ENCODE assay signal across 8 mouse cellular contexts in genomic region chr1:164315266-164315665, GRCm38 (mm10). TPM values are rescaled to one million over a fixed set of nuclear protein-coding genes. Genes with fewer than 3 reads are reported as not detected.
DNase-seq lines count a peak whose midpoint lies in the region; ATAC-seq lines count a peak whose summit lies in the region.

No protein-coding gene starts in this region.

- H3K27ac ChIP-seq in forebrain, embryonic 14.5 days (ENCODE audit: low read depth, low read length): no peak overlapping the region
- no peak overlapping the region for H3K27ac ChIP-seq in forebrain, embryonic 16.5 days (ENCODE audit: low read length)
- H3K27ac ChIP-seq in midbrain, embryonic 14.5 days (replicated peaks; ENCODE audit: low read depth, low read length): no peak overlapping the region
- H3K27ac ChIP-seq in midbrain, embryonic 15.5 days: no peak overlapping the region

- H3K27me3 ChIP-seq in forebrain, embryonic 14.5 days (replicated peaks; ENCODE audit: control insufficient read depth, insufficient read depth, low read length): no peaks in the 10 kb centered on the region
- no peaks in the 10 kb centered on the region for H3K27me3 ChIP-seq in forebrain, embryonic 16.5 days (replicated peaks; ENCODE audit: control insufficient read depth, insufficient read depth, low read length)
- no peaks in the 10 kb centered on the region for H3K27me3 ChIP-seq in midbrain, embryonic 14.5 days (ENCODE audit: control insufficient read depth, insufficient read depth, low read length)
- no peaks in the 10 kb centered on the region for H3K27me3 ChIP-seq in midbrain, embryonic 15.5 days (replicated peaks)

- H3K9me3 ChIP-seq in forebrain, embryonic 14.5 days (replicated peaks; ENCODE audit: control insufficient read depth, low read length): no peaks in the 10 kb centered on the region
- no peaks in the 10 kb centered on the region for H3K9me3 ChIP-seq in forebrain, embryonic 16.5 days (ENCODE audit: control insufficient read depth, low read length)
- H3K9me3 ChIP-seq in midbrain, embryonic 14.5 days (ENCODE audit: control insufficient read depth, low read length): no peaks in the 10 kb centered on the region
- H3K9me3 ChIP-seq in midbrain, embryonic 15.5 days: no peaks in the 10 kb centered on the region

- H3K36me3 ChIP-seq in forebrain, embryonic 14.5 days (ENCODE audit: control insufficient read depth, insufficient read depth, low read length): peaks cover 17% of the 10 kb centered on the region
- H3K36me3 ChIP-seq in forebrain, embryonic 16.5 days (ENCODE audit: control insufficient read depth, insufficient read depth): no peaks in the 10 kb centered on the region
- peaks cover 12% of the 10 kb centered on the region; the same call in 1 of the 2 replicates for H3K36me3 ChIP-seq in midbrain, embryonic 14.5 days (ENCODE audit: control insufficient read depth, insufficient read depth, low read length)
- peaks cover 7% of the 10 kb centered on the region; the same call in 1 of the 2 replicates for H3K36me3 ChIP-seq in midbrain, embryonic 15.5 days (replicated peaks)

- no peak overlapping the region for H3K9ac ChIP-seq in forebrain, embryonic 14.5 days (ENCODE audit: low read length)
- no peak overlapping the region for H3K9ac ChIP-seq in forebrain, embryonic 16.5 days (replicated peaks; ENCODE audit: low read depth, low read length)
- no peak overlapping the region for H3K9ac ChIP-seq in midbrain, embryonic 14.5 days (replicated peaks; ENCODE audit: low read length)
- H3K9ac ChIP-seq in midbrain, embryonic 15.5 days: no peak overlapping the region

- no peak for ATAC-seq in forebrain, embryonic 14.5 days
- no peak for ATAC-seq in forebrain, embryonic 16.5 days
- ATAC-seq in midbrain, embryonic 14.5 days (ENCODE audit: low FRiP score, low TSS enrichment): no peak
- ATAC-seq in midbrain, embryonic 15.5 days (replicated peaks): no peak
- ATAC-seq in activated CD4-positive, CD25-positive, alpha-beta regulatory T cell, adult 4 months: peak; percentile 28
- ATAC-seq in erythroblast, adult 5-6 weeks (replicated peaks; ENCODE audit: low FRiP score, poor library complexity, severe bottlenecking): peak; percentile 54; the same call in 1 of the 2 replicates
- ATAC-seq in monocyte, adult 5-6 weeks (replicated peaks; ENCODE audit: insufficient number of reproducible peaks, low FRiP score, low TSS enrichment, poor library complexity, severe bottlenecking): 0 out of 2 replicates have a peak, but pooled peaks have one; percentile 12

- no peak overlapping the region for H3K4me2 ChIP-seq in forebrain, embryonic 14.5 days (ENCODE audit: low read length)
- no peak overlapping the region for H3K4me2 ChIP-seq in forebrain, embryonic 16.5 days (ENCODE audit: low read length)
- H3K4me2 ChIP-seq in midbrain, embryonic 14.5 days (ENCODE audit: low read length): no peak overlapping the region
- H3K4me2 ChIP-seq in midbrain, embryonic 15.5 days: no peak overlapping the region

- H3K4me1 ChIP-seq in forebrain, embryonic 14.5 days (ENCODE audit: control insufficient read depth, insufficient read depth, low read length): no peaks in the 10 kb centered on the region
- H3K4me1 ChIP-seq in forebrain, embryonic 16.5 days (replicated peaks; ENCODE audit: control insufficient read depth, insufficient read depth, low read length): no peaks in the 10 kb centered on the region
- H3K4me1 ChIP-seq in midbrain, embryonic 14.5 days (ENCODE audit: control insufficient read depth, insufficient read depth, low read length): no peaks in the 10 kb centered on the region
- H3K4me1 ChIP-seq in midbrain, embryonic 15.5 days: peaks cover 5% of the 10 kb centered on the region; the same call in 1 of the 2 replicates

- no peak overlapping the region for H3K4me3 ChIP-seq in forebrain, embryonic 14.5 days (ENCODE audit: low read depth, low read length)
- no peak overlapping the region for H3K4me3 ChIP-seq in forebrain, embryonic 16.5 days (replicated peaks; ENCODE audit: low read length)
- H3K4me3 ChIP-seq in midbrain, embryonic 14.5 days (replicated peaks; ENCODE audit: low read depth, low read length): no peak overlapping the region
- no peak overlapping the region for H3K4me3 ChIP-seq in midbrain, embryonic 15.5 days

- 74% methylated on average over 8 of the region's 8 CpGs for WGBS in forebrain, embryonic 14.5 days
- WGBS in forebrain, embryonic 16.5 days: 76% methylated on average over 8 of the region's 8 CpGs
- 78% methylated on average over 8 of the region's 8 CpGs for WGBS in midbrain, embryonic 14.5 days
- WGBS in midbrain, embryonic 15.5 days: 69% methylated on average over 8 of the region's 8 CpGs

- DNase-seq in forebrain, embryonic 14.5 days (ENCODE audit: low spot score): peak; percentile 17
- DNase-seq in midbrain, embryonic 14.5 days: peak; percentile 39
- no peak for DNase-seq in frontal cortex, postnatal 10 days (ENCODE audit: low spot score in 2 of 2)

RNA-seq across cellular contexts. Expression of gene Blzf1, which starts 8.0 kb away (rescaled TPM):
- polyA plus RNA-seq in forebrain, embryonic 14.5 days (2014; fragmentation: Nextera tagmentation; extraction: Ambion mirVana): 27.5 and 28.5 TPM in 2 replicates
- 31.6 and 33.7 TPM in 2 replicates for polyA plus RNA-seq in forebrain, embryonic 16.5 days (2015; fragmentation: Nextera tagmentation; extraction: Ambion mirVana)
- polyA plus RNA-seq in midbrain, embryonic 14.5 days (2014; fragmentation: Nextera tagmentation; extraction: Ambion mirVana): 28.3 and 28.9 TPM in 2 replicates
- polyA plus RNA-seq in midbrain, embryonic 15.5 days (2015; fragmentation: Nextera tagmentation; extraction: Ambion mirVana): 30.0 and 30.6 TPM in 2 replicates
- polyA plus RNA-seq in activated CD4-positive, CD25-positive, alpha-beta regulatory T cell, adult 4 months (2017; shearing (Covaris generic)): 10 to 100 TPM; 17.9 to 21.2 TPM
- 6.1 and 11.5 TPM in 2 replicates for total RNA-seq in erythroblast, adult 5-6 weeks (2015; ENCODE audit: low replicate concordance)
- total RNA-seq in erythroblast, adult 5-6 weeks (2017; ENCODE audit: low replicate concordance): 3.2 and 11.4 TPM in 2 replicates
- total RNA-seq in monocyte, adult 5-6 weeks (2017): 22.7 to 29.9 TPM (median 22.8 TPM) in 3 replicates

RNA-seq across cellular contexts. Expression of gene Nme7, which starts 11.3 kb away (rescaled TPM):
- 43.1 and 45.6 TPM in 2 replicates for polyA plus RNA-seq in forebrain, embryonic 14.5 days (2014; fragmentation: Nextera tagmentation; extraction: Ambion mirVana)
- polyA plus RNA-seq in forebrain, embryonic 16.5 days (2015; fragmentation: Nextera tagmentation; extraction: Ambion mirVana): 43.3 and 45.4 TPM in 2 replicates
- polyA plus RNA-seq in midbrain, embryonic 14.5 days (2014; fragmentation: Nextera tagmentation; extraction: Ambion mirVana): 27.7 and 29.4 TPM in 2 replicates
- 29.6 and 35.7 TPM in 2 replicates for polyA plus RNA-seq in midbrain, embryonic 15.5 days (2015; fragmentation: Nextera tagmentation; extraction: Ambion mirVana)
- 10 to 100 TPM; 12.4 to 19.6 TPM for polyA plus RNA-seq in activated CD4-positive, CD25-positive, alpha-beta regulatory T cell, adult 4 months (2017; shearing (Covaris generic))
- 13.0 and 22.5 TPM in 2 replicates for total RNA-seq in erythroblast, adult 5-6 weeks (2015; ENCODE audit: low replicate concordance)
- total RNA-seq in erythroblast, adult 5-6 weeks (2017; ENCODE audit: low replicate concordance): 12.0 and 14.9 TPM in 2 replicates
- total RNA-seq in monocyte, adult 5-6 weeks (2017): 11.7 to 25.7 TPM (median 13.8 TPM) in 3 replicates

RNA-seq across cellular contexts. Expression of gene Ccdc181, which starts 39.9 kb away (rescaled TPM):
- polyA plus RNA-seq in forebrain, embryonic 14.5 days (2014; fragmentation: Nextera tagmentation; extraction: Ambion mirVana): 20.8 and 23.9 TPM in 2 replicates
- polyA plus RNA-seq in forebrain, embryonic 16.5 days (2015; fragmentation: Nextera tagmentation; extraction: Ambion mirVana): 22.7 and 25.5 TPM in 2 replicates
- polyA plus RNA-seq in midbrain, embryonic 14.5 days (2014; fragmentation: Nextera tagmentation; extraction: Ambion mirVana): 19.9 and 25.4 TPM in 2 replicates
- polyA plus RNA-seq in midbrain, embryonic 15.5 days (2015; fragmentation: Nextera tagmentation; extraction: Ambion mirVana): 24.8 and 25.7 TPM in 2 replicates
- 10 to 100 TPM in 1 of 2 experiments, 1 to 10 TPM in 1; 9.9 to 10.8 TPM for polyA plus RNA-seq in activated CD4-positive, CD25-positive, alpha-beta regulatory T cell, adult 4 months (2017; shearing (Covaris generic))
- total RNA-seq in erythroblast, adult 5-6 weeks (2015; ENCODE audit: low replicate concordance): 3.3 and 4.8 TPM in 2 replicates
- total RNA-seq in erythroblast, adult 5-6 weeks (2017; ENCODE audit: low replicate concordance): 2.1 and 2.5 TPM in 2 replicates
- total RNA-seq in monocyte, adult 5-6 weeks (2017): 10.4 to 14.3 TPM (median 13.2 TPM) in 3 replicates

Comparison
In these comparisons a context has a peak if more than half of its experiments do, and no peak if none do; other contexts are left out.
1. ATAC-seq: peak in activated CD4-positive, CD25-positive, alpha-beta regulatory T cell, adult 4 months (single experiment), erythroblast, adult 5-6 weeks (single experiment) and monocyte, adult 5-6 weeks (single experiment); none in forebrain, embryonic 14.5 days (single experiment), forebrain, embryonic 16.5 days (single experiment), midbrain, embryonic 14.5 days (single experiment) and midbrain, embryonic 15.5 days (single experiment).
2. DNase-seq: peak in forebrain, embryonic 14.5 days (single experiment) and midbrain, embryonic 14.5 days (single experiment); none in frontal cortex, postnatal 10 days (0 of 2).